Mouse (Mus musculus) megakaryocyte-erythroid progenitor cell, adult 5 weeks (primary cell): ENCODE results near the gene 1700034J05Rik. TPM values are rescaled to one million over a fixed set of nuclear protein-coding genes. Genes with fewer than 3 reads are reported as not detected.

Source experiments
- polyA plus RNA-seq: library from polyadenylated mRNA; stranded (reverse); fragments of >175 nt; gene quantifications from 2 replicates; pipeline ENCODE4 v1.2.3, GENCODE M21; 2012

The 1700034J05Rik gene
- not detected in 2 replicates for polyA plus RNA-seq

GRCm38 (mm10) chr6:146954258-146954657 lies at the start of gene 1700034J05Rik:
Gene 1700034J05Rik (minus strand): TSS chr6:146954422.

Other genes with a start within 250 kb of the 1700034J05Rik start
- gene Stk38l, start 229.4 kb downstream of the 1700034J05Rik start, polyA plus RNA-seq, result 0.36 and 0.63 TPM in 2 replicates
- not detected in 2 replicates for gene Arntl2, start 158.4 kb downstream of the 1700034J05Rik start, polyA plus RNA-seq
- gene Smco2, start 104.3 kb downstream of the 1700034J05Rik start, polyA plus RNA-seq, result not detected in 2 replicates
- 1.9 and 2.0 TPM in 2 replicates for gene Ppfibp1, start 65.9 kb downstream of the 1700034J05Rik start, polyA plus RNA-seq
- gene Rep15, start 78.2 kb upstream of the 1700034J05Rik start, polyA plus RNA-seq, result 0.03 TPM in 1 of 2 replicates, not detected in the other
- 8.8 and 10.3 TPM in 2 replicates for gene Mrps35, start 88.3 kb upstream of the 1700034J05Rik start, polyA plus RNA-seq
- not detected in 2 replicates for gene Mansc4, start 132.6 kb upstream of the 1700034J05Rik start, polyA plus RNA-seq
- gene Klhl42, start 137.0 kb upstream of the 1700034J05Rik start, polyA plus RNA-seq, result 3.0 and 4.5 TPM in 2 replicates